Mouse (Mus musculus) thymus, postnatal 36 days (tissue): ENCODE data around the gene Usp8.

Experiments
- DNase-seq, 2 experiments: peaks; one replicate each; pipeline ENCODE4 v3.0.0; 2022; ENCODE audit warnings: mixed read lengths in 2 of 2

The Usp8 gene

DNA sequence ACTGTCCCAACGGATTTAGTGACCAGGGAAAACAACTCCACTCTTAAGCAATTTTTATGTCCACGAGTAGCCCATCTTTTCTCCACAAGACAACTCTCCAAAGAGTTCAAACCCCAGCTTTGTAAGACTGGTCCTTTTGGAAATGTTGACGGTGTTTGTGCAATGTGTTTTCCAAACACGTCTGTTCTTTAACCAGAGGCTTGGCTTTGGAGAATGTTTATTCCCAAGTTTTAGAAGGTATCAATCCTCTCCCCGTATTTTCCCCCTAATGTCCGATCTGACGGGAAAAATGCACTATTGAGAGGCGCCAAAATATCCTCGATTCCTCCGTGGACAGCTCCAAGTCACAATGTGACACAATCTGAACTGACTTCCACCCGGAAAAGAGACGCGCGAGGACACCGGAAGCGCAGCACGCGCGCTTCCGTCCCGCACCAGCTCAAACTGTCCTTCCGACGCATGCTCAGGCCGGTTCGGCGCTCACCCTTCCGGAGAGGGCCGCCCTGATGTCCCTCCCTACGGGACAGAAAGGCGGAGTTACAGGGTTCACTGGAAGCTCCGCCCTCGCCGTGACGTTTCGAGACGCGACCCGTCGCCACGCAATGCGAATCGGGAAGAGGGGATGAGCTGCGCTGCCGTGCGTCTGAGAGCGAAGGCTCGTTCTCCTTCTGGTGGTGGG is at the start of gene Usp8:
TSS of gene Usp8 (plus strand) at position 570 of the 679 bp plus-strand sequence.
- DNase-seq = peak; percentile 96 to 97

DNA sequence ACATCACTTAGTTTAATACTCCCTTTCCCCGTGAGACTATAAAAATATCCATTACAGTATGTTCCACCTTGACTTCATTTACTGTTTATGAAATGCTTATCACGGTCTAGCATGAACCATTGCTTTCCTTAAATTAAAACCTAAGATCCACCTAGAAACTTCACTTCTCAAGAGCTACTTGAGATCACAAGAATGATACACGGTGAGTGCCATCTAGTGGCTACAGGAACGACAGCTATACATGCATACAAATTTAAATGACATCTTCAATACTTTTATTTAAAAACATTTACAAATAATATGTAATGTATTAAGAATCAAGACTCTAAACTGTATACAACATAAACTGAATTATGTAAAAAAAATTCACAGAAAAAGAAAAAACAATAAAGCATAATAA is 43.6 kb upstream of the Usp8 start:
- DNase-seq = no peak

DNA sequence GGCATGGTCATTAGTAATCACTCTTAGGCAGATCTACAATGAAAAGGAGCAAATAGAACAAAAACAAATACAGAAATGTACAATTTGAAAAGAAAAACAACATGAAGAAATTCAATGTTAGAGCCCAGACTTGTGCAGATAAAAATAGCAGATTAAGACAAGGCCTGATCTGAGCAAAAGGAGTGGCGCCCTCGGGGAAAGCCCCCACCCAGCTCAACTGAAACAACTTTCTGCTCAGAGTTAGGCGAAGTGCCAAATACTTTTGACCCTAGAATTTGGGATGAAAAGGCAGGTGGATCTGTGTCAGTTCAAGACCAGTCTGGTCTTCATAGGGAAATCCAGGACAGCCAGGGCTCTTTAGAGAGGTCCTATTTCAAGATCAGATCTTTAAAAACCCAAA is 41.1 kb upstream of the Usp8 start:
- no peak for DNase-seq

DNA sequence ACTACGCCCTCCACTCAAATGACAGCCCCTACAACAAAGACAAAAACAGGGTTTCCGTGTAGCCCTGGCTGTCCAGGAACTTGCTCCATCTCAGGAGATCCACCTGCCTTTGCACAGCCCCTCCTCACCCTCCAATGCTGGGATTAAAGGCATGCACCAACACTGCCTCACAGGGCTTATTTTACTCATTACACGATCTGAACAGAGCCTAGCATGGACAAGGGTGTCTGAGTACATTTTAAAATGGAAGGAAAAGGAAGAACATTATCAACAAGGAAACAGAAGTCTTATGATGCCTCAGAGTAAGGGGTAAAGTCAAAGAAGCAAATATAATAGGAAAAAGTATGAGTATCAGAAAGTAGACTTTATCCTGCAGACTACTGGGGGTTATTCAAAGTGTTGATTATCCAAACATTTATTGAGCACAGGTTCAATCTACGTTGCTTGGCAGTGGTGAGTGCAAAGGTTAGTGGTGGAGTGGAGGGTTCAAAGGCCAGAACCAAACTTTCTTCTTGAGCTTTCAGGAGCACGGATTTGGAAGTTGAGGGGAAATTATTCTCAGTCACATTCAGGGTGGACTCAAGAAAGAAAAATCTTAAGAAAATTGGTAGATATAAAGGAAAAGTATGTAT is 38.4 kb upstream of the Usp8 start:
- DNase-seq = no peak

DNA sequence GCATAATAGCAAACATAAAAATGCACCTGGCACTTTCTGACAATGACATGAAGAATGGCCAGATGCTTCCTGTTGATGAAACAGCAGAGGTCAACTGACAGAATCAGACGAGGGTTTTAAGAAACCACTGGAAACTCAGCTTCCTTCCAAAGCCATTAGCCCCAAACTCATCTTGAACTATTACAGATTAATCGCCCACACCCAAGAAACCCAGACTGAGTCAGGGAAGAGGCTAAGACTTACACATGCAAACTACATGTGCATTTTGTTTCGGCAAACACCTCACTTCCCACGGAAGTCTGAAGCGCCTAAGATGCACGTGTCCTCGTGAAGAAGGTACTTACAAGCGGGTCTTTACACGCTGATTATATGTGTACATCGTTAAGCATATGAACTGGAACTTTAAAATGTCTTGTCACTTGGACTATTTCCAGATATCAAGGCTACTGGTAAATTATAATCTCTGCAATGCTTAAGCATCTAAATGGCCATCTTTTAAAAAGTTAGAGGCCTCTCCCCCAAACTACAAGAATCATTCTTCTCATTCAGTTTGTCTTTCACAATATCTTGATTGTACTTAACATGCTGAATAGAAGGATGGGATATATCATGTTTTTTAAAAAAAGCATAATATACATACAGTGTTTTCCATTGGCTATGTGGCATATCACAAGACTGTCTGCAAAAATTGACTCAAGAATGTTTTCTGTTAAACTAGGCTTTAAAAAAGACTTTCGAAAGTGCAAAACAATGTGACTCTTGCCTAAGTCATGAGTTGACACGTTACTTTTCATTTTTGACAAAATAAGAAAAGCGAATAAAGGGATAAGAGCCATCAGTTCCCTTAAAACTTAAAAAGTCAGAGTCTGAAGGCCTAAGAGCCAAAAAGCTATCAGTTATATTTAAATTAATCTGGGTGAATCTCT is 33.5 kb upstream of the Usp8 start:
- DNase-seq = peak; percentile 19 to 34

DNA sequence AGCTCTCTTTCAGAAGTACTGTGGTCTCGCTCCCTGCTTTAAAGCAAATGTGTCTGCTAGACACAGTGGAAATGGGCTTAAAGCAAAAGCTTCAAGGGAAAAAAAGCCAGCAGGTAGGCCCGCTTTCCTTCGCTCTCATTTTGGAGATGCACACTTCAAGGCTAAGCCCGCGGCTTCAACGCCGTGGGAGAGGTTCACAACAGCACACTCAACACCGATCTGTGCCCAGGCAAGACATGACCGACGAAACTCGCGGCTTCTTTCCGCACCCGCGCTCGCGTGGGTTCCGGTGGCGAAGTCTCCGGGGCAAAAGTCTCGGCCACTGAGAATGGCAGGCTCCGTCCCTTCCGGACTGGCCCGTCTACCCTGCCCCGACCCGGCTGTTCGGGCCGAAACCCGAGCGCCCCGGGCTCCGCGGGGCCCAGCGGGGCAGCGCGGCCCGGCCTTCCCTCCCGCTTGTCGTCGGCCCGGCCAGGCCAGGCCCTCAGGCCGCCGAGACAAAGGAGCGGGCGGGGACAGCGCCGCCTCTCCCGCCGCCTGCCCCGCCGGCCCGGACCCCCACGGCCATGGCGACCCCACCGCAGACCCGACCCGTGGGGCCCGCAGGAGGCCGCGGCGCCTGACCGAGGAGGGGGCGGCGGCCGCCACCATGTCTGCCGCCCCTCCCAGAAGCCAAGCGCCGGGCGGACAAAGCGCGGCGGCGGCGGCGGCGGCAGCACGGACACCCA is 32.5 kb upstream of the Usp8 start:
- peak; percentile 67 to 69 for DNase-seq

DNA sequence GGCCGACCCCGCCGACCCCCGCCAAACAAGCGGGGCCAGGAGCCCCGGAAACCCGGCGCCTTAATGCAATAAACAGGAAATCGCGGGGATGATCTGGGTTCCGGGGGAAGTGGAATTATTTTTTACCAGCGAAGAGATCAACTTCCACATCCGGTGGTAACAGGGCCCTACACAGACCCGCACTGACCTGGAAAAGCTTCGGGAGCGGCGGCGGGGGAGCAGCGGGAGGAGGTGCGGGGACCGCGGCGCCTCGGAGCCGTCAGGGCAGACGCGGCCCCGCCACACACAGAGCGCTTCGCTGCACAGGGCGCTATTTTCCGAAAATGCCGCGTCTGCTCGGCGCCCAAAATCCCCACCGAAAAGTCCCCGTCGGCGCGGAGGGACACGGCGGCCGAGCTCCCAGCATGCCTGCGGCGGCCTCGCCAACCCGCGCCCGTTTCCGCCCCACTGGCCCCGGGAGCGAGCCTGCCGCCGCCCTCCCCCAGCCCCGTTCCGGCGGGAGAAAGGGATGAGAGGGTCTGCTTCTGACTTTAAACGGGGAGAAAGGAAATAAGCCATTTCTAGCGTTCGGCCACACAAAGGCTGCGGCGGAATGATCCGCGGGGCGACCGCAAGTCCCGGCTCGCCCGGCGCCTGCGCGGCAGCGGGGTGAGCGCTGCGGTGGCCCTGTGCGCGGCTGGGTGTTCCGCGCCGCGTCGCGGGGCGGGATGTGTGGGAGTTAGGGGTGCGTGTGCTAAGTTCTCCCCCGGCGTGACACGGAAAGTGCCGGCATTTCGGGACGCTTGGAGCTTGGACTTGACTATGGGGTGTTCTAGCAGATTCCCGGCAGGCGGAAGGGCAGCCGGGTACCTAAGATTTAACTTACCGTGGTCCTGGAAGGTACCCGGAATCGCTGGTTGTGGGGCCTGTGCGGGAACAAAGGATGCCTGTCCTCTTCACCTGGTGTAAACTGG is 31.7 kb upstream of the Usp8 start:
- DNase-seq = peak; percentile 89 to 90

DNA sequence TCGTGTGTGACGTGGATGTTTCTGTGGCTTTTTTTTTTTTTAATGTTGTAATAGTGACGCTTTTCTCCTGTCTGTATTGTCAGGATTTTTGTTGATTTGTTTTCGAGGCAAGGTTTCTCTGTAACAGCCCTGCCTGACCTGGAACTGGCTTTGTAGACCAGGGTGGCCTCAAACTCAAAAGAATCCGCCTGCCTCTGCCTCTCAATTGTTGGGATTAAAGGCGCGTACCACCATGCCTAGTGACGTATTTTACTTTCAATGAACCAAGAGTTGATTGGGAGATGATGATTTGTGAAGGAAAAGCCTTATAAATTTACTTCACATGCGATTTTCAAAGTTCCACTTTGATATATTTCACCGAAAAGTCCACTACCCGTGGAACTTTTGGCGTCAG is 31.0 kb upstream of the Usp8 start, which contains the start of gene Gabpb1:
TSS of gene Gabpb1 (minus strand) at position 216 of the 394 bp plus-strand sequence.
- no peak for DNase-seq

DNA sequence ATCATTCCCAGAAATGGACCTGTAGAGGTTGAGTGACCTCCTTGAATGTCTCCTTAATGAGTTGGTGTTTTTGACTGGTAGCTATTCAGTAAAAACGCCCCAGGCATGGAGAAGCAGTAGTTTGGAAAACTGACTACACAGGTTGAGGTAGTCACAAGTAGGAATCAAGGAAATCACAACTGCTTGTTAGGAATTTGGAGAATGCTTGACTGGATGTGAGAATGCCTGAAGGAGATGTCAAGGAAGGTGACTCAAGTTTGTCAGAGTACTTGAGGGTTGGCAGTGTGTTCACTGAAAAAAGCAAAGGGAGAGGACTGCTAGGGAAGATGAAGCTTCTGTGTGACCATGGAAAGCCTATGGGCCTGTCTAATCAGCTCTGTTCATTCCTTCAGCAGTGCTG is 29.8 kb upstream of the Usp8 start:
- DNase-seq = no peak

DNA sequence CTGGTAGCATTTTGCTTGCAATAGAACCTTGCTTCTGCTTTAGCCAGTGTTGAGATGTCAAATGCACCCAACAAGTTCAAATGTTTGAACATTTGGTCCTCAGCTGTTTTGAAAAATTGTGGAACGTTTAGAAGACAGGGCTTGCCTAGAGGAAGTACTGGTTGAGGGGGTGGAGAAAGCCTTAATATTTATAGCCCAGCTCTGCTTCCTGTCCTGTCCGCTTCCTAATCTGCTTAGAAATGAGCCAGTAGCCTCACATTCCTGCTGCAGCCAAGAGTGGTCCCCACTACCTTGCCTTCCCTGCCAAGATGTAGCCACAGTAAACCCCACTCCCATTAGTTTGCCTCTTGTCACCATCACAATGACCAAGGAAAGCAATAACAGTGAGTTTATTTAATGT is 24.8 kb upstream of the Usp8 start:
- DNase-seq = no peak

DNA sequence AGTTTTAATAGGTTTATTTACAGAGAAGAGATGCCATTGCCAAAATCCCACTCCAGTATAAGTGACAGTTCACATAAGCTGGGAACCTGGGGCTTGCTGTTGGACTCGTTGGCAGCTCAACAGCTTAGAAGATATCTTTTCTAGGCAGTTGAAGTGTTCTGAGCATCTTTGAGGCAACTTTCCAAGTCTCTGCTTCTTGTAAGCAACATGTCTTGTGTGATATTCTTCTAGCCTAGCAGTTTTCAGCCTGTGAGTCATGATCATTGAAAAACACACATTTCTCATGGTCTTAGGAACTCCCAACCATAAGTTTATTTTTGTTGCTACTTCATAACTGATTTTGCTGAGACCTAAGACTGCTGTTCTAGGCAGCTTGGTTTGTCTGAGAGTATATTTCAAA is 24.2 kb upstream of the Usp8 start:
- DNase-seq = no peak

DNA sequence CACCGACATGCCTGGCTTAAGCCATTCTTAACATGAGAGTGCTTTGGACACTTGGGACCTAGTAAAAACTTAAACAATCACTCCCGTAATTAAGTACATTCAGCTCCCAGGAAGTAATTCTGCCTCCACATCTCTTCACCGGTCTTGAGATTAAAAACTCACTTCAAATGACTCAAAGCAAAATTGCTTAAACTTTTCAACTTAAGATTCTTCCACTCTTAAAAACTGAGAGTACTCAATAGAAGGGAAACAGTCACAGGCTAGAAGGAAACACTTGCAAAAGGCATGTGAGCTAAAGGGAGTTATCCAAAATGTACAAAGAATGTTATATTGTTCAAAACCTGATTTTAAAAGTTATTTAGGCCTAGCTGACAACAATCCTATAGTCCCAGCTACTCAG is 15.8 kb upstream of the Usp8 start:
- no peak for DNase-seq

DNA sequence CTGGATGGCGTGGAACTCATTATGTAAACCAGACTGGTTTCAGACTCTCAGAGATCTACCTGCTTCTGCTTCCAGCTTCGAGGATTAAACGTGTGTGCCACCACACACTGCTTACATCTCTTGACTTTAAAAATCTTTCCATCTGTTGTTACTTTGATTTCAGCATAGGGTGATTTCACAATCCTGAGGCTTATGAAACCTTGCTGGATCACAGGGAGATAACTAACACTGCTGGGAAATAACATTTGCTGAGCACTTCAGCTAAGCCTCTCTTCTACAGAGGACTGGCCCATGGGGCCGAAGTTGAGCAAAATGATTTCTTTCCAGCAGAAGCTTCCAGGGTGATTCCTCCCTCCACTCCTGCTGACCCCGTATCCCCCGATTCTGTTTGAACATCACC is 11.8 kb upstream of the Usp8 start:
- DNase-seq = no peak

DNA sequence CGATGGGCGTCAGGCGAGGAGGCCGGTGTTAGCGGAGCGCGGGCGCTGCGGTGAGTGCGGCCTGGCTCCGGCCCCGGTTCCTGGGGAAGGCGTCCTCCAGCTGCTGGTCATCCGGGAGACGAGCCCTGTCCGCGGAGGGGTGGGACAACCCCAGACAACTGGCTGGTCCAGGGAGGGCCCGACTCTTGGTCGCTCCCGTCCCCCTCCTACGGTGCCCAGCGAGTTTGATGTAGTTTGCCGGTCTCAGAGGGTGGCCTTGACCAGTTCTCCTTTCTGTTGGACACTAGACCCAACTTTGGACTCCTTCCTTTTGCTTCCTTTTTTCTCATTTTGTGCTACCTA is 281 bp downstream of the Usp8 start:
- DNase-seq = no peak

DNA sequence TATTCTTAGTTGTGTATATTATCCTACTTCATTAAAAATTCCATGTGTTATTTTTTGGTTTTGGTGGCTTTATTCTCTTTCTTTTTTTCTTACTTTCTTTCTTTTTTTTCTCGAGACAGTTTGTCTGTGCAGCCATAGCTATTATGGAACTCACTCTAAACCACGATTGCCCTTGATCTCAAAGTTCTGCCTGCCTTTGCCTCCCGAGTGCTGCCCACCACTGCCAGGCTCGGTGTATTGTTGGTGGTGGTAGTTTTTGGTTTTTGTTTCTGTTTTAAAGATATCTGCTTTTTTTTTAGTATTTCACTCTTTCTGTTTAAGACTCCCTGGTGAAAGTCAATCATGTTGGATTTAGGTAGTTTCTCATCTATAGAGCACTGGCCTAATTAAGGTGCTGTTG is 1.2 kb downstream of the Usp8 start:
- no peak for DNase-seq

DNA sequence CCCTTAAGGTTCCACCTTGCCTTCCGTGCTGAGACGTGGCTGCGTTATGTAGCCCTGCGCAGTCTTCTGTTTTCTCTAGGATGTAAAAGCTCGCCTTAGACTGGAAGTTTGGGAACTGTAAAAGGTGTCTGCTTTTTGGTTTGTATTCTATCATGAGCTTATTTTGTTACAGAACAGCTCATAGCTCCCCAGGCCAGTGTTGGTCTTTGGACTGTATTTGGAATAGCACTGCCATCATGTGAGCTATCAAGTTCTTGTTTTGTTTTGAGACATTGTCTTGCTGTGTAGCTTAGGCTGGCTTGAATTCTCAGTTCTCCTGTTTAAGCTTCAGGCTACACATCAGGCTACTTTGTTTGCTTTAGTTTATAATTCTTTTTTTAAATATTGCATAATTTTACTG is 5.4 kb downstream of the Usp8 start:
- no peak for DNase-seq

DNA sequence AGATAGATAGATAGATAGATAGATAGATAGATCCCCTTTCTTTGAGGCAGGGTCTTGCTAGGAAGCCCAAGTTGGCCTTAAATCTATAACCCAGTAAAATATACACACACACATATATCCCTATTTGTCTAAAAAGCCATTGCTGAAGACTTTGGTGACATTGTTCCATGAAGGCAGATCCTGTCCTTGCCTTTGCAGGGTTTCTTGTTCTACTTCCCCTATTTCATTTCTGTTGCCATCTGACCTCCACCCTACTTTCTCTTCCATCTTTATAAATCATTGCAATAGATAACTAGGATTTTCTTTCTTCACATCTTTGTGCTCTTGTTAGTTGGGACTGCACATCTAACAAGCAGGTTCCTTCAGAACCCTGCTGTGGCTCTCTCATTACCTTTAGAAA is 5.8 kb downstream of the Usp8 start:
- no peak for DNase-seq

DNA sequence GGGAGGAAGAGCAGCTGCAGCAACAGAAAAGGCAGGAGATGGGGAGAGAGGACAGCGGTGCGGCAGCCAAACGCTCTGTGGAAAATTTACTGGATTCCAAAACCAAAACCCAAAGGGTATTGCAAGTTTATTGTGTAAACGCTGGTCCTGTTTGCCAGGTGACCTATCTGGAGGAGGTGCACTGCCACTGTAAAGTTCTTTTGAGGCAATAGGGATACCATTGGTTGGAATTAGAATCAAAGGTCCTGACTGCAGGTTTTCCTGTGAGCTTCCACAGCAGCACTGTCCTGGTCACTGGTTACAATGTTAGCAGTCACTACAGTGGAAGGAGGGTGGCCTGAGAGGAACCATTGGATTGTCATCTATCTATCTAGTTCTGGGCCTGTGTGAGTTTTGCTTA is 22.1 kb downstream of the Usp8 start:
- no peak for DNase-seq

DNA sequence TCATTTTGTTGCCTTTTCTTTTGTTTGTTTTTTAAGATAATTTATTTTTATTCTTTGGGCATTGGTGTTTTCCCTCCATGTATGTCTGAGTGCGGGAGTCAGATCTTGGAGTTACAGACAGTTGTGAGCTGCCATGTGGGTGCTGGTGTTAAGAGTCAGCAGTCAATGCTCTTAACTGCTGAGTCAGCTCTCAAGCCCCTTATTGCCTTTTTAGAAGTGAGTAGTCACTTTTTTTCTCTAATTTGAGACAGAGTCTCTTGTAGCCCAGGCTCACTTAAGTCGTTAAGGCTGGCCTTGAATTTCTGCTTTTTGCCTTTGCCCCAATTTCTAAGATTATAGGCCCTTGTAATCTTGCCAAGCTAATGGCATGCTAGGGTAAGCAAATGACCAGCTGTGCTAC is 23.4 kb downstream of the Usp8 start:
- DNase-seq = no peak

DNA sequence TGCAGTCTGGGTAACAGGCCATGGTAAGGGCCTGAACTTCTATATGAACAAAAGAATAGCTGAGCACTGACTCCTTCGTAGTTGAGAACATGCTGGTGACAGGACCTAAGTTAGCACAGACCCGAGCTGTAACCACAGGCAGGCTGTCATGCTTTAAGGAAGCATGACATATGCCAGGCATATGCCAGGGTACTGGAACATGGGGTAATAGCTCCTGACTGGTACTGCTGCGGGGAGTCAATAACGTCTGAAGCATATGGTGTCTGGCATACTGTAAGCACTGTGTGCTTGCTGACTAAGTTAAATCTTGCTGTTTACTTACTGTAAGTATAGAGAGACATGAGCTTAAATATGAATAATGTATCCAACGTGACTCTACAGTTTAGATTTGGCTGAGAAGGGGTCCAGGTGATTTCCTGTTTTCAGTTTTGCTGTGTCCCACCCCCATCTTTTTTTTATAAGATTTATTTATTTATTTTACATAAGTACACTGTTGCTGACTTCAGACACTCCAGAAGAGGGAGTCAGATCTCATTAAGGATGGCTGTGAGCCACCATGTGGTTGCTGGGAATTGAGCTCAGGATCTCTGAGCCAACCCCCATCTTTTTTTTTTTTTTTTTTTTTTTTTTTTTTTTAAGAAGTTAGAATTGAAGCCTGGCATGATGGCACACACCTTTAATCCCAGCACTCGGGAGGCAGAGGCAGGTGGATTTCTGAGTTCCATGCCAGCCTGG is 28.4 kb downstream of the Usp8 start:
- DNase-seq = no peak

DNA sequence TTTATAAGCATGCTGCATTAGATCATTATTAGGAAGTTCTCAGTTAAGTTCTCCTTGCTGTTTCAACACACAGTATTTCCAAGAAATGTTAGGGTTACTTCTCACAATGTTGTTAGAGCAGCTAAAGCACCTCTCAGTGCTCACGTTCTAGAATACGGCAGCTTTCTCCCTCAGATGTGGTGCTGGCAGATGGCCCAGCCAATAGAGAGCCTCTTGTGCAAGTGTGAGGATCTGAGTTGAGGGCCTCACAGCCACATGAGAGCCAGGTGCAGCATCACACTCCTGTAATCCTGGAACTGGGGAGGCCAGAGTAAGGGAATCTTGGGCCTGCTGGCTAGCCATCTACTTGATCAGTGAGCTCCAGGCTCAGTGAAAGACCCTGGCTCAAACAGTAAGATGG is 33.2 kb downstream of the Usp8 start:
- no peak for DNase-seq
